Mouse (Mus musculus): Measurements from ENCODE around the gene Ssbp2.

DNA sequence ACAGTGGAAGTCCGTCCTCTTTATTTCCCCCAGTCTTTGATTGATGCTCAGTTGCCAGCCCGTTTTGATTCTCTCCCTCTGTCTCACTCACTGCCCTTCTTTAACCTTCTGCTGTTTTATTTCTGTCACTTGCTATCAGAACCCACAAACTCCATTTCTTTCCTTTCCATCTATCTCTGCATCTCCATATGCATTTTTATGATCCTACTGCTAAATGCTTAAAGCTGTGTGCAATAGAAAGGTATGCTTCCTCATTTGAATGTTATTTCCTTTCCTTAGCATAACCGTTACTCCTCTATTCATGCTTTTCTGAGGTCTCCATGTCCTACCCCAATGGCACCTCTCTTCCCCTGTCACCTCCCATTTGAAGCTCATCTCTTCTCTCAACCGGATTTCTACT, 594 bp upstream of the Ssbp2 start:
- TF ChIP-seq CTCF (IDR thresholded peaks at IDR 0.05; ENCODE audit: control insufficient read depth, insufficient read depth, insufficient replicate concordance, low read depth, low read length) (no peak), POLR2A (IDR thresholded peaks at IDR 0.05; ENCODE audit: control insufficient read depth, low read depth, low read length) (no peak)

Measured in testis, adult 2 months (tissue).